Mouse (Mus musculus): Measurements from ENCODE around the gene Gm5475. TPM values are rescaled to one million over a fixed set of nuclear protein-coding genes. Genes with fewer than 3 reads are reported as not detected.
A peak's percentile ranks its signal among the peaks of the same experiment; 100 is the strongest.

Gene Gm5475
- polyA plus RNA-seq, 1 experiment from 2014 or later = 0.14 TPM

DNA sequence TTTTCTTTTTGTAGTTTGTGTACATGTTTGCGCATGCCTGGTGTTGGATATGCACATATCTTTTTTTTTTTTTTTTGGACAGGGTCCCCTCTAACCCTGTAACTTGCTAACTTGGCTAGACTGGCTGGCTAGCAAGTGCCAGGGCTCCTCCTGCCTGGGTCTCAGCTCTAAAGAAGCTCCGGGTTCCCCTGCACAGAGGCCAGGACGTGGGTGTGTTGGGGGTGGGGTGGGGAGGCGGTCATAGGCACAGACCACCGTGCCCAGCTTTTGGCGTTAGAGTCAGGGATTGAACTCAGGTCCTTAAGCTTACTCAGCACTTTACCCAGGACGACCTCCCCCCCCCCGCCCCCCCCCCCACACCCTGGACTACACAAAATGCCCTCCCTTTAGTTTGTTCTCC lies 45.8 kb downstream of the Gm5475 start:
- WGBS = 43% methylated on average over 7 of the region's 8 CpGs
- Histone ChIP-seq H3K9me3 (ENCODE audit: control insufficient read depth, low read length) (no peaks in the 10 kb centered on the region), H3K36me3 (ENCODE audit: control insufficient read depth, insufficient read depth, low read length) (0 out of 2 replicates have a peak, but pooled peaks cover 4% of the 10 kb centered on the region), H3K27me3 (ENCODE audit: control insufficient read depth, insufficient read depth, low read length) (no peaks in the 10 kb centered on the region), H3K9ac (ENCODE audit: low read depth, low read length) (no peak overlapping the region), H3K4me1 (ENCODE audit: control insufficient read depth, insufficient read depth, low read length) (peaks cover 12% of the 10 kb centered on the region), H3K27ac (ENCODE audit: low read depth, low read length) (no peak overlapping the region), H3K4me3 (ENCODE audit: low read length) (peak overlapping the region; percentile 76; the same call in 1 of the 2 replicates), H3K4me2 (replicated peaks; ENCODE audit: low read depth, low read length) (peak overlapping the region; percentile 80; the same call in 1 of the 2 replicates)
- no peak for ATAC-seq (ENCODE audit: low FRiP score, low TSS enrichment)

DNA sequence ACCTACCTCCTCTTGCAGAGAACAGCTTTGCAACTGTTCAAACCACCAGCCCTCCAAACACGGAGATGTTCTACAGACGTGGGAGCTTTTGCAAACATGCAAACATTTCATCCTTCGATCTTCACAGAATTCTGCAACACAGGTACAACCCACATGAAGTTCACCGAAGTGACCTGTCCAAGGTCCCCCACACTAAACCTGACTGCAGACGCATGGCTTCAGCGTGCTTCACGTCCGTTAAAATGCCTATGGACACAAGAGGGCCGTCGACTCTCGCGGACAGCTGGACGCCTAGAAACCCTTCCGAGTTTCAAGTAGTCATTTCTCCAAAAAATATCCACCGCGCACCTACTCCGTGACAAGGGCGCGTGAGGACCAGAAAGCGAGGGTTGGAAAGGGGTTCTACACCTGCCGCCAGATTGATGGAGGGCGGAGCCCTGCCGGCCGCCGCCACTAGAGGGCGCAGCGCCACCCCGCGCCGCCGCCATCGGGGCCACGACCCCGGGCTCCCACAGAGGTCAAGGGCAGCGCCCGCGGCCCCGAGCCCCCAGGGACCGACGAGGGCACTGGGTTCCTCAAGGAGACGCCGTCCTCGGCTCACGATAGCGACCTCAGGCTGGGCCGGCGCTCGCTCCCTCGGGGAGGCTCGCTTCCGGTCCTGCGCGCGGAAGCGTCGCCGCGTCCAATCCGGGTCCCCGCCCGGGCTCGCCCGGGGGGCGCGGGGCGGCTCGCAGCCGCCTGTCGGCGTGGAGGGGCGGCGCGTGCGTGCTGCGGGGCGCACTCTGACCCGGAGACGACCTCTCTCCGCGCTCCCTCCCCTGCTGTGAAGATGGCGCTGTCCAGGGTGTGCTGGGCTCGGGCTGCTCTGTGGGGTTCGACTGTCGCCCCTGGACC lies 46.6 kb downstream of the Gm5475 start, which contains the start of gene Letmd1:
Gene Letmd1 (plus strand): TSS at position 729 of the 894 bp plus-strand sequence.
- Histone ChIP-seq H3K9ac (ENCODE audit: low read depth, low read length) (peak within 1 kb of the TSS; percentile 76), H3K4me2 (replicated peaks; ENCODE audit: low read depth, low read length) (peak within 1 kb of the TSS; percentile 80), H3K27me3 (ENCODE audit: control insufficient read depth, insufficient read depth, low read length) (no peaks in the 10 kb centered on the region), H3K27ac (ENCODE audit: low read depth, low read length) (peak within 1 kb of the TSS; percentile 56; the same call in 1 of the 2 replicates), H3K9me3 (ENCODE audit: control insufficient read depth, low read length) (no peaks in the 10 kb centered on the region), H3K4me1 (ENCODE audit: control insufficient read depth, insufficient read depth, low read length) (peaks cover 12% of the 10 kb centered on the region), H3K36me3 (ENCODE audit: control insufficient read depth, insufficient read depth, low read length) (peaks cover 7% of the 10 kb centered on the region), H3K4me3 (ENCODE audit: low read length) (peak within 1 kb of the TSS; percentile 76)
- ATAC-seq (ENCODE audit: low FRiP score, low TSS enrichment) = peak; percentile 94
- WGBS = 2% methylated on average over 79 of the region's 84 CpGs

DNA sequence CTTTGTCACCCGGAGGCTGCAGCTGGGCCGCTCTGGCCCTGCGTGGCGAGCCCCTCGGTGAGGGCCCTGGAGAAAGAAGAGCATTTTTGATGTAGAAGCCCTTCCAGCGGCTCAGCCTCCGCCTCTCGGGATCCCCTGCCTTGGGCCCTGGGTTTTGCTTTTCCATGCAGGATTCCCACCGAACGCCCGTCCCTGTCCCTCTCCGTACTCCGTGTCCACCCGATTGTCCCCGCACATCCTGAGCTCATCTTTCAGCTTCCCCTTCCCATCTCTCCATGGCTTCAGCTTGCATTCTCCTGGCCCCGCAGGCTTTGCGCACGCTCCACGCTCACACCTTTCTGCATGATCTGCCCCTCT lies 47.2 kb downstream of the Gm5475 start:
- Histone ChIP-seq H3K9ac (ENCODE audit: low read depth, low read length) (peak overlapping the region; percentile 76), H3K36me3 (ENCODE audit: control insufficient read depth, insufficient read depth, low read length) (peaks cover 12% of the 10 kb centered on the region), H3K9me3 (ENCODE audit: control insufficient read depth, low read length) (no peaks in the 10 kb centered on the region), H3K4me3 (ENCODE audit: low read length) (peak overlapping the region; percentile 76), H3K4me1 (ENCODE audit: control insufficient read depth, insufficient read depth, low read length) (peaks cover 12% of the 10 kb centered on the region), H3K4me2 (replicated peaks; ENCODE audit: low read depth, low read length) (peak overlapping the region; percentile 80), H3K27ac (ENCODE audit: low read depth, low read length) (peak overlapping the region; percentile 56; the same call in 1 of the 2 replicates), H3K27me3 (ENCODE audit: control insufficient read depth, insufficient read depth, low read length) (no peaks in the 10 kb centered on the region)
- ATAC-seq (ENCODE audit: low FRiP score, low TSS enrichment) = no peak
- WGBS = under 1% methylated on average over 19 of the region's 19 CpGs

DNA sequence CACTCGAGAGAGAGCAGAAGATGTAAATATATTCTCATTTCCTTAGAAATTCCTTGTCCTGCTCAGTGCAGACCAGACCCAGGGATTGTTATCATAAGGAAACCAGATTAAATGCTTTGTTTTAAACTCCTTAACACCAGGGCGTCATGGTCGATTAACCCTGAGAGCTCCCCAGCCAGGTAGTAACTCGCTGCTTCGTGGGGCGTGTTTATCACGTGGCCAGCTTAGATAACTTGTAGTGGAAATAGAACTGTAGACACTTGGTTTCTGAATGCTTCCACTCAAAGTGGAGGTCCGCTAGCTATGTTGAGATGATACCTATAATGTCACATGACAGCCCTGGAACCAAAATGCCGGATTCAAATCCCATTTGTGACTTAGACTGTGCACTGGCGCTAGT lies 48.1 kb downstream of the Gm5475 start:
- WGBS = 36% methylated on average over 10 of the region's 10 CpGs
- no peaks in the 10 kb centered on the region for H3K9me3 ChIP-seq (ENCODE audit: control insufficient read depth, low read length)
- peak overlapping the region; percentile 76 for H3K4me3 ChIP-seq (ENCODE audit: low read length)
- H3K4me1 ChIP-seq (ENCODE audit: control insufficient read depth, insufficient read depth, low read length) = peaks cover 12% of the 10 kb centered on the region
- peaks cover 18% of the 10 kb centered on the region for H3K36me3 ChIP-seq (ENCODE audit: control insufficient read depth, insufficient read depth, low read length)
- H3K9ac ChIP-seq (ENCODE audit: low read depth, low read length) = 0 out of 2 replicates have a peak overlapping the region, but pooled peaks have one; percentile 76
- no peak overlapping the region for H3K27ac ChIP-seq (ENCODE audit: low read depth, low read length)
- H3K4me2 ChIP-seq (replicated peaks; ENCODE audit: low read depth, low read length) = peak overlapping the region; percentile 80
- ATAC-seq (ENCODE audit: low FRiP score, low TSS enrichment) = no peak
- no peaks in the 10 kb centered on the region for H3K27me3 ChIP-seq (ENCODE audit: control insufficient read depth, insufficient read depth, low read length)

DNA sequence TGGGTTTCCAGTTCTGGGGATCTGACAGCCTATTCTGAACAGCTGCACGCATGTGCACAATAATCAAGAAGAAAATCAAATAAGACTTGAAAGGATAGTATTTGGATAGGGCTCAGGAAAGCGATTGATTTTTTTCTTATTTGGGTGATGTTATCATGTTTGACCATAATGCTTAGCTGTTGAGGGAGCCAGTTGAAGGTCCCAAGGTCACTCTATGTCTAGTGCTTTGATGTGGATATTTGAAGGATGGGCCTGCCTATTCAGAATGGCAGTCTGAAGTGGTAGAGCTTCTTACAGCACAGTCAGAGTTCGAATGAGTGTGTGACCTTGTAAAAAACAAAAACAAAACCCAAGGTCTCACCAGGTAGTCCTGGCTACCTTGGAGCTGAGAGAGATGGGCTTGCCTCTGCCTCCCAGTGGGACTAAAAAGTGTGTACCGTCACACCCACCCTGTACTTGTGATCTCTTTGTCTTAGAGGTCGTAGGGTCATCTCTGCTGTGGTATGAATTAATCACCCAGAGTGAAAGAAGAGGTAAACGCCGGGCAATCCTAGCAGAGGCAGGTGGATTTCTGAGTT lies 52.1 kb downstream of the Gm5475 start:
- H3K4me1 ChIP-seq (ENCODE audit: control insufficient read depth, insufficient read depth, low read length) = no peaks in the 10 kb centered on the region; the same call in 1 of the 2 replicates
- no peak for ATAC-seq (ENCODE audit: low FRiP score, low TSS enrichment)
- H3K27ac ChIP-seq (ENCODE audit: low read depth, low read length) = no peak overlapping the region
- no peaks in the 10 kb centered on the region for H3K9me3 ChIP-seq (ENCODE audit: control insufficient read depth, low read length)
- H3K4me2 ChIP-seq (replicated peaks; ENCODE audit: low read depth, low read length) = no peak overlapping the region
- H3K4me3 ChIP-seq (ENCODE audit: low read length) = no peak overlapping the region
- H3K9ac ChIP-seq (ENCODE audit: low read depth, low read length) = no peak overlapping the region
- H3K36me3 ChIP-seq (ENCODE audit: control insufficient read depth, insufficient read depth, low read length) = peaks cover 54% of the 10 kb centered on the region
- 83% methylated on average over 7 of the region's 7 CpGs for WGBS
- no peaks in the 10 kb centered on the region for H3K27me3 ChIP-seq (ENCODE audit: control insufficient read depth, insufficient read depth, low read length)

Other genes starting within 250 kb of the Gm5475 start
- gene Atf1, start 194.3 kb upstream of the Gm5475 start, polyA plus RNA-seq (2014; fragmentation: Nextera tagmentation; extraction: Ambion mirVana) = 48.4 and 57.8 TPM in 2 replicates
- not detected in 2 replicates for gene Tmprss12, start 141.3 kb upstream of the Gm5475 start, polyA plus RNA-seq (2014; fragmentation: Nextera tagmentation; extraction: Ambion mirVana)
- 10.0 and 17.4 TPM in 2 replicates for gene Mettl7a1, start 118.0 kb upstream of the Gm5475 start, polyA plus RNA-seq (2014; fragmentation: Nextera tagmentation; extraction: Ambion mirVana)
- gene Mettl7a3, start 87.2 kb upstream of the Gm5475 start, polyA plus RNA-seq (2014; fragmentation: Nextera tagmentation; extraction: Ambion mirVana) = not detected in 2 replicates
- gene Methig1, start 69.0 kb upstream of the Gm5475 start, polyA plus RNA-seq (2014; fragmentation: Nextera tagmentation; extraction: Ambion mirVana) = 0.27 and 0.87 TPM in 2 replicates
- not detected in 2 replicates for gene Mettl7a2, start 68.9 kb upstream of the Gm5475 start, polyA plus RNA-seq (2014; fragmentation: Nextera tagmentation; extraction: Ambion mirVana)
- gene Higd1c, start 57.6 kb upstream of the Gm5475 start, polyA plus RNA-seq (2014; fragmentation: Nextera tagmentation; extraction: Ambion mirVana) = 0.77 TPM in 1 of 2 replicates, not detected in the other
- 16.4 and 22.6 TPM in 2 replicates for gene Slc11a2, start 2.9 kb downstream of the Gm5475 start, polyA plus RNA-seq (2014; fragmentation: Nextera tagmentation; extraction: Ambion mirVana)
- 19.2 and 25.4 TPM in 2 replicates for gene Letmd1, start 46.9 kb downstream of the Gm5475 start, polyA plus RNA-seq (2014; fragmentation: Nextera tagmentation; extraction: Ambion mirVana)
- gene Csrnp2, start 73.3 kb downstream of the Gm5475 start, polyA plus RNA-seq (2014; fragmentation: Nextera tagmentation; extraction: Ambion mirVana) = 14.5 and 18.6 TPM in 2 replicates
- gene Tfcp2, start 129.9 kb downstream of the Gm5475 start, polyA plus RNA-seq (2014; fragmentation: Nextera tagmentation; extraction: Ambion mirVana) = 17.7 and 32.9 TPM in 2 replicates
- 9.6 and 14.6 TPM in 2 replicates for gene Pou6f1, start 177.8 kb downstream of the Gm5475 start, polyA plus RNA-seq (2014; fragmentation: Nextera tagmentation; extraction: Ambion mirVana)
- gene Dazap2, start 193.2 kb downstream of the Gm5475 start, polyA plus RNA-seq (2014; fragmentation: Nextera tagmentation; extraction: Ambion mirVana) = 236 and 274 TPM in 2 replicates
- gene Smagp, start 214.8 kb downstream of the Gm5475 start, polyA plus RNA-seq (2014; fragmentation: Nextera tagmentation; extraction: Ambion mirVana) = 26.4 and 28.4 TPM in 2 replicates
- 2.1 and 2.4 TPM in 2 replicates for gene Bin2, start 247.4 kb downstream of the Gm5475 start, polyA plus RNA-seq (2014; fragmentation: Nextera tagmentation; extraction: Ambion mirVana)